Mouse (Mus musculus): Measurements from ENCODE around the gene Zfp760. TPM values are rescaled to one million over a fixed set of nuclear protein-coding genes. Genes with fewer than 3 reads are reported as not detected.

The Zfp760 gene
- total RNA-seq, 2 experiments from 2014 or later: 1.9 to 3.5 TPM

Other genes with a start within 250 kb of the Zfp760 start
- 1 to 10 TPM; 2.1 to 2.6 TPM for gene Zfp53, start 218.7 kb upstream of the Zfp760 start, total RNA-seq (2021)
- 1 to 10 TPM; 3.3 to 4.5 TPM for gene Zfp52, start 172.2 kb upstream of the Zfp760 start, total RNA-seq (2021)
- gene Zfp948, start 140.7 kb upstream of the Zfp760 start, total RNA-seq (2021): 1 to 10 TPM; 4.6 to 6.2 TPM
- gene Zfp983, start 57.1 kb upstream of the Zfp760 start, total RNA-seq (2021): 1 to 10 TPM; 2.0 to 3.3 TPM
- 1 to 10 TPM in 1 of 2 experiments, not detected in 1; 2.1 TPM for gene Gm10226, start 15.9 kb upstream of the Zfp760 start, total RNA-seq (2021)
- 1 to 10 TPM; 5.9 to 7.5 TPM for gene Zfp229, start 23.1 kb downstream of the Zfp760 start, total RNA-seq (2021)
- 1 to 10 TPM; 1.8 to 1.9 TPM for gene Zfp820, start 138.0 kb downstream of the Zfp760 start, total RNA-seq (2021)
- 1 to 10 TPM; 1.5 to 1.6 TPM for gene Zfp995, start 202.2 kb downstream of the Zfp760 start, total RNA-seq (2021)